Mouse (Mus musculus): ENCODE results near the gene Nol10. TPM values are rescaled to one million over a fixed set of nuclear protein-coding genes. Genes with fewer than 3 reads are reported as not detected.

Nol10 gene
- total RNA-seq, 2 experiments from 2014 or later: 7.1 to 7.4 TPM

GRCm38 (mm10) chr12:17401419-17401818, 53.2 kb downstream of the Nol10 start:
- DNase-seq: no peak

GRCm38 (mm10) chr12:17402116-17402515, 53.9 kb downstream of the Nol10 start:
- intact Hi-C loops (cut with DNase I): no loop called here
- no peak for DNase-seq

More at GRCm38 (mm10) chr12:17401419-17401818, 53.2 kb downstream of the Nol10 start:
- intact Hi-C loops (cut with DNase I): no loop called here

- intact Hi-C loops (cut with DNase I): no loop called here
- no peak for DNase-seq
These were observed 55.7 kb downstream of the Nol10 start for GRCm38 (mm10) chr12:17403998-17404397.

- intact Hi-C loops (cut with DNase I): no loop called here
- no peak for DNase-seq
These were observed 58.6 kb downstream of the Nol10 start for GRCm38 (mm10) chr12:17406825-17407224.

- DNase-seq: no peak
- intact Hi-C loops (cut with DNase I): no loop called here
These were observed 60.1 kb downstream of the Nol10 start for GRCm38 (mm10) chr12:17408312-17408711.

GRCm38 (mm10) chr12:17411242-17411641, 63.0 kb downstream of the Nol10 start:
- DNase-seq: no peak
- intact Hi-C loops (cut with DNase I): no loop called here

- intact Hi-C loops (cut with DNase I): no loop called here
- DNase-seq: no peak
These were observed 63.7 kb downstream of the Nol10 start for GRCm38 (mm10) chr12:17411797-17412526.

GRCm38 (mm10) chr12:17414734-17415133, 66.5 kb downstream of the Nol10 start:
- no peak for DNase-seq

GRCm38 (mm10) chr12:17420168-17420810, 72.0 kb downstream of the Nol10 start:
- intact Hi-C loops (cut with DNase I): no loop called here

More at GRCm38 (mm10) chr12:17414734-17415133, 66.5 kb downstream of the Nol10 start:
- intact Hi-C loops (cut with DNase I): no loop called here

GRCm38 (mm10) chr12:17425254-17426169, 77.3 kb downstream of the Nol10 start:
- no peak for DNase-seq
- intact Hi-C loops (cut with DNase I): no loop called here

More at GRCm38 (mm10) chr12:17420168-17420810, 72.0 kb downstream of the Nol10 start:
- no peak for DNase-seq

- intact Hi-C loops (cut with DNase I): no loop called here
- no peak for DNase-seq
These were observed 78.5 kb downstream of the Nol10 start for GRCm38 (mm10) chr12:17426735-17427134.

GRCm38 (mm10) chr12:17430578-17430977, 82.3 kb downstream of the Nol10 start:
- intact Hi-C loops (cut with DNase I): no loop called here
- no peak for DNase-seq

- intact Hi-C loops (cut with DNase I): no loop called here
- DNase-seq: no peak
These were observed 82.9 kb downstream of the Nol10 start for GRCm38 (mm10) chr12:17431166-17431565.

GRCm38 (mm10) chr12:17431812-17432332, 83.6 kb downstream of the Nol10 start:
- intact Hi-C loops (cut with DNase I): no loop called here
- DNase-seq: no peak

GRCm38 (mm10) chr12:17433712-17434111, 85.5 kb downstream of the Nol10 start:
- DNase-seq: no peak
- intact Hi-C loops (cut with DNase I): no loop called here

GRCm38 (mm10) chr12:17436471-17436870, 88.2 kb downstream of the Nol10 start:
- intact Hi-C loops (cut with DNase I): loop anchor here (5.0 kb wide), 1 partner anchor 44 kb away; no protein-coding TSS in a partner anchor
- no peak for DNase-seq

- intact Hi-C loops (cut with DNase I): loop anchor here (5.0 kb wide), 2 partner anchors 47 to 102 kb away; partner anchors contain the start of gene Odc1
- peak; percentile 58 for DNase-seq
These were observed 92.0 kb downstream of the Nol10 start for GRCm38 (mm10) chr12:17440251-17440651.

- peak in 1 of 2 experiments; percentile 23 for DNase-seq
These were observed 93.2 kb downstream of the Nol10 start for GRCm38 (mm10) chr12:17441495-17441894.

GRCm38 (mm10) chr12:17444406-17444805, 96.1 kb downstream of the Nol10 start:
- intact Hi-C loops (cut with DNase I): loop anchor here (5.0 kb wide), 2 partner anchors 43 to 98 kb away; partner anchors contain the start of gene Odc1

More at GRCm38 (mm10) chr12:17441495-17441894, 93.2 kb downstream of the Nol10 start:
- intact Hi-C loops (cut with DNase I): loop anchor here (5.0 kb wide), 2 partner anchors 46 to 101 kb away; partner anchors contain the start of gene Odc1

GRCm38 (mm10) chr12:17445251-17445650, 97.0 kb downstream of the Nol10 start:
- intact Hi-C loops (cut with DNase I): no loop called here
- no peak for DNase-seq

More at GRCm38 (mm10) chr12:17444406-17444805, 96.1 kb downstream of the Nol10 start:
- peak; percentile 28 to 42 for DNase-seq

Measured in heart, postnatal 14 days (tissue).